Mouse (Mus musculus) brown adipose tissue, adult 24 weeks (tissue): ENCODE data around the gene Psors1c2. TPM values are rescaled to one million over a fixed set of nuclear protein-coding genes. Genes with fewer than 3 reads are reported as not detected.

ENCODE experiments used
- H3K27ac ChIP-seq: fragments of 200-500 bp; replicated peaks from 2 replicates; pipeline ENCODE4 v1.5.1; 2012; ENCODE audit warnings: low read depth, mild to moderate bottlenecking, low read length
- H3K4me1 ChIP-seq: fragments of 200-500 bp; 2 replicates; pipeline ENCODE4 v1.6.1; 2012; ENCODE audit warnings: low read length, mixed read lengths; ENCODE audit not compliant: control insufficient read depth, insufficient read depth, insufficient read length
- H3K4me3 ChIP-seq: fragments of 200-500 bp; 2 replicates; pipeline ENCODE4 v1.5.1; 2012; ENCODE audit warnings: low read depth, mild to moderate bottlenecking, low read length, moderate library complexity; ENCODE audit not compliant: insufficient read depth
- polyA plus RNA-seq: library from polyadenylated mRNA; stranded (reverse); fragments of >200 nt; gene quantifications from 2 replicates; pipeline ENCODE4 v1.2.4, GENCODE M21; 2012; ENCODE audit not compliant: missing spikeins, insufficient read depth, insufficient read length

The Psors1c2 gene
- polyA plus RNA-seq, 1 experiment = not detected

- H3K4me1 ChIP-seq = no peaks in the 10 kb centered on the region
- no peak overlapping the region for H3K4me3 ChIP-seq
Measured at GRCm38 (mm10) chr17:35558216-35558615, 25.2 kb downstream of the Psors1c2 start.

GRCm38 (mm10) chr17:35567150-35567549 is 34.1 kb downstream of the Psors1c2 start, which contains the start of gene 2300002M23Rik:
Gene 2300002M23Rik, plus strand, starts transcription at chr17:35567450.
- H3K4me3 ChIP-seq = no peak within 1 kb of the TSS
- H3K4me1 ChIP-seq = no peaks in the 10 kb centered on the region
- H3K27ac ChIP-seq = no peak within 1 kb of the TSS

More at GRCm38 (mm10) chr17:35558216-35558615, 25.2 kb downstream of the Psors1c2 start:
- H3K27ac ChIP-seq = no peak overlapping the region

- no peak overlapping the region for H3K4me3 ChIP-seq
- H3K4me1 ChIP-seq = no peaks in the 10 kb centered on the region
- H3K27ac ChIP-seq = no peak overlapping the region
Measured at GRCm38 (mm10) chr17:35567767-35568166, 34.8 kb downstream of the Psors1c2 start.

- H3K4me3 ChIP-seq = no peak overlapping the region
- H3K4me1 ChIP-seq = no peaks in the 10 kb centered on the region
- H3K27ac ChIP-seq = no peak overlapping the region
Measured at GRCm38 (mm10) chr17:35569091-35569944, 36.3 kb downstream of the Psors1c2 start.

GRCm38 (mm10) chr17:35570836-35571235 is 37.8 kb downstream of the Psors1c2 start:
- H3K4me1 ChIP-seq = no peaks in the 10 kb centered on the region
- no peak overlapping the region for H3K27ac ChIP-seq
- H3K4me3 ChIP-seq = no peak overlapping the region

GRCm38 (mm10) chr17:35571477-35571876 is 38.5 kb downstream of the Psors1c2 start:
- Histone ChIP-seq H3K4me3 (no peak overlapping the region), H3K4me1 (no peaks in the 10 kb centered on the region), H3K27ac (no peak overlapping the region)

GRCm38 (mm10) chr17:35578211-35578610 is 45.2 kb downstream of the Psors1c2 start:
- H3K4me3 ChIP-seq = no peak overlapping the region
- H3K27ac ChIP-seq = no peak overlapping the region
- no peaks in the 10 kb centered on the region for H3K4me1 ChIP-seq

GRCm38 (mm10) chr17:35582900-35583299 is 49.9 kb downstream of the Psors1c2 start:
- Histone ChIP-seq H3K4me1 (no peaks in the 10 kb centered on the region), H3K4me3 (no peak overlapping the region), H3K27ac (no peak overlapping the region)

Other genes with a start within 250 kb of the Psors1c2 start
- gene H2-Q1, start 212.8 kb upstream of the Psors1c2 start, polyA plus RNA-seq = 0.40 TPM in 1 of 2 replicates, not detected in the other
- not detected in 2 replicates for gene H2-Q2, start 191.0 kb upstream of the Psors1c2 start, polyA plus RNA-seq
- 12.3 and 19.2 TPM in 2 replicates for gene H2-Q4, start 153.6 kb upstream of the Psors1c2 start, polyA plus RNA-seq
- gene H2-Q6, start 108.4 kb upstream of the Psors1c2 start, polyA plus RNA-seq = 6.4 and 9.4 TPM in 2 replicates
- 9.1 and 23.4 TPM in 2 replicates for gene H2-Q7, start 94.0 kb upstream of the Psors1c2 start, polyA plus RNA-seq
- gene H2-Q10, start 63.1 kb upstream of the Psors1c2 start, polyA plus RNA-seq = 164 and 201 TPM in 2 replicates
- gene Pou5f1, start 27.2 kb upstream of the Psors1c2 start, polyA plus RNA-seq = not detected in 2 replicates
- 1.1 and 3.6 TPM in 2 replicates for gene Tcf19, start 16.4 kb upstream of the Psors1c2 start, polyA plus RNA-seq
- 0.88 and 2.3 TPM in 2 replicates for gene Cchcr1, start 16.1 kb upstream of the Psors1c2 start, polyA plus RNA-seq
- gene Cdsn, start 18.9 kb downstream of the Psors1c2 start, polyA plus RNA-seq = 19.7 TPM in 2 replicates
- gene 2300002M23Rik, start 34.2 kb downstream of the Psors1c2 start, polyA plus RNA-seq = not detected in 2 replicates
- gene Sfta2, start 68.3 kb downstream of the Psors1c2 start, polyA plus RNA-seq = not detected in 2 replicates
- not detected in 2 replicates for gene Gm9573, start 93.4 kb downstream of the Psors1c2 start, polyA plus RNA-seq
- not detected in 2 replicates for gene Mucl3, start 110.5 kb downstream of the Psors1c2 start, polyA plus RNA-seq
- gene Vars2, start 134.4 kb downstream of the Psors1c2 start, polyA plus RNA-seq = 18.1 and 18.5 TPM in 2 replicates
- gene Gtf2h4, start 140.5 kb downstream of the Psors1c2 start, polyA plus RNA-seq = 16.3 and 19.0 TPM in 2 replicates
- gene Ddr1, start 171.4 kb downstream of the Psors1c2 start, polyA plus RNA-seq = 4.2 and 4.5 TPM in 2 replicates